Mouse (Mus musculus): ENCODE results near the gene Slc26a6.
A peak's percentile ranks its signal among the peaks of the same experiment; 100 is the strongest.

Slc26a6 gene

DNA sequence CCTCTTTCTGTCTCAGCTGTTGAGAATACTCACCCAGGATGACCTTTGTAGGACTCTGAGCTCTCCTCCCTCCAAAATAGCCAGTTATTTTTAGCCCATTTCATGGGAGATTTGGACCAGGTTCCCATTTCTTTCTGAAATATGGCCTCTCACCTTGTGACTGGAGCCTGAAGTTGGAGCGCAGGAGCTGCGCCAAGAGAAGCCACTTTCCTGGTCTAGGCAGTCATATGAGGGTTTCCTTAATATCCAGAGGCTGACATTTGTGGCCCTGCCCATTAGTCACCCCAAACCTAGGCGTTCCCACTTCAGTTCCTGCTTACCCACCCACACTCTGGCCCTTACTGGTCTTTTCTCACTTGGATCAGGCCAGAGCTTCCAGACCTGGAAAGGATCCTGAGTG, at the start of gene Slc26a6:
Gene Slc26a6, plus strand, starts transcription at position 308 of the 400 bp plus-strand sequence.
- peak; percentile 29 for DNase-seq (ENCODE audit: low spot score)

DNA sequence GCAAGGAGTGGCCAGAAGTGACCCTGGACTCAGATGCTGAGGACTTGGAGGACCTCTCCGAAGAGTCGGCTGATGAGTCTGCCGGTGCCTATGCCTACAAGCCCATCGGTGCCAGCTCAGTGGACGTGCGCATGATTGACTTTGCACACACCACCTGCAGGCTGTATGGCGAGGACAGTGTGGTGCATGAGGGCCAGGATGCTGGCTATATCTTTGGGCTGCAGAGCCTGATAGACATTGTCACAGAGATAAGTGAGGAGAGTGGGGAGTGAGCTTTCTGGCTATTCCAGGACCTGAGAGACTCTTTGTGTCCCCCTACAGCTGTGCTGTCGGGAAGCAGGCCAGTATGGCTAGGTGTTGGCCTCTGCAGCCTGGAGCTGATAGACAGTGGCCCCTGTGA, 47.3 kb upstream of the Slc26a6 start:
- DNase-seq (ENCODE audit: low spot score), result no peak

DNA sequence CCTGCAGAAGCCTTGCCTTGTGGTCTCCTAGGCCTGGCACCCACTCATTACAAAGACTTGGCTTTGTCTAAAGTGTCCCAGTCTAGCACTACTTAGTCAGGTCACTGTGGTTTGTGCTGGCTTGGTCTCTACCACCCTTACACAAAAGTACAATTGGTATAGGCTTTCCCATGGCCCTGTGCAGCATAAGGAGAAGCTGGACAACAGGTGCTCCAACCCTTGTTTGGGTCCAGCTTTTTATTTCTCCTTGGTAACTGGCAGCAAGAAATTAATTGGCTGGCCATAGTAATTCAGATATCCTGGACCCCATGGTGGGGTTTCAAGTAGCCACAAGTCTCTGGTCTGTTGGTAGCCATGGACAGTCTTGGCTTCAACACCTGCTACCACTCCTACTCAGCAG, 46.7 kb upstream of the Slc26a6 start:
- DNase-seq (ENCODE audit: low spot score), result no peak

DNA sequence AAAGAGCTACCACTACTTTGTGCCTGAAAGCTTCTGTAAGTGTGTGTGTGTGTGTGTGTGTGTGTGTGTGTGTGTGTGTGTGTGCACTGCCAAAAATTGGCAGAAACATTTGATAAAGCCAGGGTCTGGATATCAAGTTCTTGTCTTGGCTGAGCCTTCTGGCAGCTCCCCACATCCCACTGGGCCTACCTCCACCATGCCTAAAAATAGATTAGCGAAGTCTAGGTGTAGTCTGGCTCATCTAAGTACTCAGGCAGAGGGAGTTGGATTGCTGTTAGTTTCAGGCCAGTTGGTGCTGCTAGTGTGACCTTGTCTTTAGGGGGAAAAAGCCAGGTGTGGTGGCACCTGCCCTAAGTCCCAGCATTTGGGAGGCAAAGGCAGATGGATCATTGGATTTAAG, 46.3 kb upstream of the Slc26a6 start:
- DNase-seq (ENCODE audit: low spot score), result no peak

DNA sequence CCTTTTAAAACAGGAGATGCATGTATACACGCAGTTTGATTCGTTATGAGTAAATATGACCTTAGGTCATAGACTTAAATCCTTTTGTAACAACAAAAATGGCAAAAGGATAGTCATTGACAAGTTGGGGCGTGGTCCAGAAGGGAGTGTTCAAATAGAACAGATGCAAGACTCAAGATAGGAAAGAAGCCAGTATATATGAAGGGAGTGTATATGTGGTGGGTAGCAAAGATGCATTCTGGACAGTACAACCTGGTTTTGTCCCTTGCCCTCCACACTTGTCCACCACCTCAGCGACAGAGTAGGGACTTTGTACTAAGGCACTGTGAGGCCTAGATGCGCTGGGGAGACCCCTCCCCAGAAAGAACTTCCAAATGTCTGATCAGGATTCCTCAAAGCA, 45.4 kb upstream of the Slc26a6 start:
- no peak for DNase-seq (ENCODE audit: low spot score)

DNA sequence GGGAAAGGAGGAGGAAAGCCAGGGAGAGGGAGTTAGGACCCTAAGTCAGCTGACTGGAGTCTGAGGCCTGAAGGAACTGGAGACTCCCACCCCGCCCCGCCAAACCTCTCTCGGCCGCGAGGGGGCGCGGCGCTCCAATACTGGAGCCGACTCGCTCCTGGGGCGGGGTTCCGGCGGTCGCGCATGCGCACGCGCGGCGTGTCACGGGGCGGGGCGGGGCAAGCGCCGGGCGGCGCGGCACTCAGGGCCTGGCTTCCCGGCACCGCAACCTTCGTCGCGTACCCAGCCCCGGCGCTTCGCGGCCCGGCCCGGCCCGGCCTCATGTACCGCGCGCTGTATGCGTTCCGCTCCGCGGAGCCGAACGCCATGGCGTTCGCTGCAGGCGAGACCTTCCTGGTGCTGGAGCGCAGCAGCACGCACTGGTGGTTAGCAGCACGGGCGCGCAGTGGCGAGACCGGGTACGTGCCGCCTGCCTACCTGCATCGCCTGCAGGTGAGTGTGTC, 44.9 kb upstream of the Slc26a6 start, which contains the start of gene Nckipsd:
Gene Nckipsd, plus strand, starts transcription at position 206 of the 503 bp plus-strand sequence.
- peak; percentile 93 for DNase-seq (ENCODE audit: low spot score)

DNA sequence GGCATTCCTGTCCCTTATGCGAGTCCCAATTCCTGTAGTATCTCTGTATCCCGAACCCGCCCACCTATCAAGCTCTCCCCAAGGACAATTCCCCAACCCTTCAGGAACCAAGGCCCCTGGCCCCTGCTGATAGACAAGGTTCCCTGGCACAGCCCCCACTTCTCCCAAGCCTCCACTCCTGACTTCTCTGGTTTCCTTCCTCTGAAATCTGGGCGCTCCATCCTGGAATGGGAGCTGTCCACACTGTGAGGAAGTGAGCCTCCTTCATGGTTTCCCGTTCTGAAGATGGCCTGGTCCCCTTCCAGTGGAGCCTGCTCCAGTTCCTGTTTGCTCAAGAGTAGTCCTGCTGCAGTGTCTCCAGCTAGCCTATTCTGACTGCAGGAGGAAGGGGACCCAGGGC, 43.9 kb upstream of the Slc26a6 start:
- peak; percentile 26 for DNase-seq (ENCODE audit: low spot score)

DNA sequence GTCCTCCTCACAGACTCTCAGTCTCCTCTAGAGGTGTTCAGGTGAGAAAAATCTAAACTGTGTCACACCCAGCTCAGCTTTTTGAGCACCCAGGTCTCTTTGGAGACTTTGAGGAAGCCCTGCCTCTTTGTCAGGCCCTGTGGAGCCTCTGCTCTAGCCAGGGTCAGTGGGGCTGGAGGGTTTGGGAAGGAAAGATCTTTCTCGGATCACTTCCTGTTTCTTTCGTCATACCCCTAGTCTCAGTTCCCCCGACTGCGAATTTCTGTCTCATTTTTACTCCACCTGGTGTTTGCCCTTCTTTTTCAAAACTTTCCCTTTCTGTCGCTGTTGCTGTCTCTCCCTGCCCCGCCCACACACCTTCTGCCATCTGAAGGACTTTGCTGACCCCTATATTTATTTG, 43.4 kb upstream of the Slc26a6 start:
- no peak for DNase-seq (ENCODE audit: low spot score)

DNA sequence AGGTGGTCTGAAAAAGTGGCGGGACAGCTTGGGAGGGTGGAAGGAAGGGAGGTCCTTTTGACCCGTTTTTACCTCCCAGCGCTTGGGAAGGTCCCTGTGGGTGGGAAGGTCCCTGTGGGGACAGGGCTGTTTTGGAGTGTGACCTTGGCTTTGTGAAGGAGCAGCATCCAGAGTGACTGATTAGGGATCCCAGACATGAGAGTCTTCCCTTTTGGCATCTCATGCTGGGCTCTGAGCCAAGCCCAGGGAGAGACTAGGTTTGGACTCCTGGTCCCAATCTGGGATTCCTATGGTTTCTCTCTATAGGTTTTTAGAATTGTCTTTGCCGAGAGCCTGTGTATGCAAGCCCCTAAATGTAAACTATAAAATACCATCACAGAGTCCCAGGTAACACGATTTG, 42.6 kb upstream of the Slc26a6 start:
- DNase-seq (ENCODE audit: low spot score), result no peak

DNA sequence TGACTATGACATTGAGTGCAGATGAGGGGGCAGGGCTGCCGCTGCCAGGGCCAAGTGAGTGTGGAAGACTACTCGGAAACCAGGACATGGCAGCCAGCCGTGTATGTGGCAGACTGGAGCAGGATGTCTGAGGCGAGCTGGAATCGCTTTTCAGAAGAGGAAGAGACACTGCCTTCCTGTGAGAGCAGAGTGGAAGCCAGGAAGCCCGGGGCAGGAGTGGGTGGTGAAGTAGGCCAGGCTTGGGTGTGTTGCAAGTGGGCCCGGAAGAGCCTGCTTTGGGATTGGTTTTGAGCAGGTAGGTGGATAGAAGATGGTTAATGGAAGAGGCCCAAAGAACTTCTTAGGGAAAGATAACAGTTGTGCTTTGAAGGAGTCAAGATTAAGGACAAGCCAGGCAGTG, 37.5 kb upstream of the Slc26a6 start:
- DNase-seq (ENCODE audit: low spot score), result no peak

DNA sequence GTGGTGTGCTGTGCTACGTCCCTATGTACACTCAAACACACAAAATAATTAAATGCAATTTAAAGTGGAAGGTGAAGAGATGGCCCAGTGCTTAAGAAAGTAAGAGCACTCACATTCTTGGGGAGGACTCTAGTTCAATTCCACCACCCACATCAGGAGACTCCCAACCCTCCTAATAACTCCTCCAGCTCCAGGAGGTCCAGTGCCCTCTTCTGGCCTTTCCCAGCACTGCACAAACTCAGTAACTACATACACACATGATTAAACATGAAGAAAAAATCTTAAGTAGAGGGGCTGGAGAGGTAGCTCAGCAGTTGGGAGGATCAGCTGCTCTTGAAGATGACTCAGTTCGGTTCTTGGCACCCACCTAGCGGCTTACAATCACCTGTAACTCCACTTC, 33.6 kb upstream of the Slc26a6 start:
- DNase-seq (ENCODE audit: low spot score), result peak; percentile 49

DNA sequence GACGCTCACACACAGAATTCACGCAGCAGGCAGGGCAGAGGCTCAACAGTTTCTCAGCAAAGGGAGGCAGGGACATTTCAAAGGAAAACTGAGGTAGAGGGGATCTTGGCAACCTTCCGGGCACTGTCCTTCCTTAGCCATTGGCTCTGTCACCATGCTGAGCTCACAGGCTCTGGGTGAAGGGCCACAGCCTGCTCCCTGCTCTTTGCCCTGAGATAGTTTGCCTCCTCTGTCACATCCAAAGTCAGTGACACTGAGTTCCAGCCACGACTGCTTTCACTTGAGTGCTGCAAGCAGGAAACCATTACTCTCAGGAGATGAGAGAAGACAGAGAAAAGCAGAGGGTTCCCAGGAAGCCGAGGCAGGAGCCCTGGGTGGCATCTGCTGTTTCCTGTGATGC, 33.0 kb upstream of the Slc26a6 start:
- no peak for DNase-seq (ENCODE audit: low spot score)

DNA sequence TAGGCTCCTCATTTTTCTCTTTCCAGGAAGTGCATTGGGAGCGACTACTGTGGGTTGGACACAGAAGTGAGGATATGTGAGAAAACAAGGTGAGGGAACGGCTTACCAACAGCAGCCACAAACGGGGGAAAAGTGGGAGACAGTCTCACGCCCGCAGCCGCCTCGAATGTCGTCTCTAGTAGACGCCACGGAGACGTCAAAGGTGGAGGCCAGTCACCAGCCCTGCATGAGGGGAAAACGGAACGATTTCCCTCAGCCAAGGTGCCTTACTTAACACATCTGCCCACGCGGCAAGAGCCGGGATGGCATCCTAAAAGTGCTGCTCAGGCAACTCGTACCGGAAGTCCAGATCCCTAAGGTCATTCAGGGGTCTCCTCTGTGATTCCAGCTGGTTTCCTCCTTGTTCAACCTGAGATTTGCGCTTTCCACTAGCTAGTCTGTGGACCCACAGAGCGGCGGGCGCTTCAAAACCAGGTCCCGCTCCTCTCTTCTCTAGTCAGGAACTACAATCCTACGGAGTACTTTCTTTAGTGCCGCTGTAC, 28.9 kb upstream of the Slc26a6 start:
- no peak for DNase-seq (ENCODE audit: low spot score)

DNA sequence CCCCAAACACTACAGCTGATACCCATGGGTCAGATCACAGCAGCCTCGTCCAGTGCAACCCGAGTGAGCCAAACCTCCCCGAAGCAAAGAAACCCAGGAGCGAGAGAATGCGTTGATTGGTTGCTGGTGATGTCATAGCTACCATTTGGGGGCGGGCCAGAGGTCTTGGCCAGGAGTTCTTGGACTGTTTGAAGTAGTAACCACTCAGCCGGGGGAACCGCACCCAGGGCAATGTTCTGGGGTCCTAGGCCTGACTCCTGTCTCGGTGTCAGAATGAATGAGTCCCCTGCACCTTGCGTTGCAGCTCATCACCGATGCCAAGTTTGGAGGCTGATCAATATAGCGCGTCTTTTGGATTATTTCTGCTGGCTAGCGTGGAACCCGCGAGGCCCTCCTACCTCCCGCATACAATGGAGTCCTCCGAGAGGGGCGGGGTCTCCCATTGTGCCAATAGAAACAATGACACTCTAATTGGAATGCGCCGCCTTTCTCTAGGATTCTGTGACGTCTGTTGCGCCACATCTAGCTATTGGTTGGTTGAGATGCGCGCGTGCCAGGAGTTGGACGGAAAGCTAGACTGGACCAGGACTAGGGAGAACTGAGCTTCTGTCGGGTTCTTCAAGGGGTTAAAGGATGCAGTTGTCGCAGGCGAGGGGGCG, 28.2 kb upstream of the Slc26a6 start:
- no peak for DNase-seq (ENCODE audit: low spot score)

DNA sequence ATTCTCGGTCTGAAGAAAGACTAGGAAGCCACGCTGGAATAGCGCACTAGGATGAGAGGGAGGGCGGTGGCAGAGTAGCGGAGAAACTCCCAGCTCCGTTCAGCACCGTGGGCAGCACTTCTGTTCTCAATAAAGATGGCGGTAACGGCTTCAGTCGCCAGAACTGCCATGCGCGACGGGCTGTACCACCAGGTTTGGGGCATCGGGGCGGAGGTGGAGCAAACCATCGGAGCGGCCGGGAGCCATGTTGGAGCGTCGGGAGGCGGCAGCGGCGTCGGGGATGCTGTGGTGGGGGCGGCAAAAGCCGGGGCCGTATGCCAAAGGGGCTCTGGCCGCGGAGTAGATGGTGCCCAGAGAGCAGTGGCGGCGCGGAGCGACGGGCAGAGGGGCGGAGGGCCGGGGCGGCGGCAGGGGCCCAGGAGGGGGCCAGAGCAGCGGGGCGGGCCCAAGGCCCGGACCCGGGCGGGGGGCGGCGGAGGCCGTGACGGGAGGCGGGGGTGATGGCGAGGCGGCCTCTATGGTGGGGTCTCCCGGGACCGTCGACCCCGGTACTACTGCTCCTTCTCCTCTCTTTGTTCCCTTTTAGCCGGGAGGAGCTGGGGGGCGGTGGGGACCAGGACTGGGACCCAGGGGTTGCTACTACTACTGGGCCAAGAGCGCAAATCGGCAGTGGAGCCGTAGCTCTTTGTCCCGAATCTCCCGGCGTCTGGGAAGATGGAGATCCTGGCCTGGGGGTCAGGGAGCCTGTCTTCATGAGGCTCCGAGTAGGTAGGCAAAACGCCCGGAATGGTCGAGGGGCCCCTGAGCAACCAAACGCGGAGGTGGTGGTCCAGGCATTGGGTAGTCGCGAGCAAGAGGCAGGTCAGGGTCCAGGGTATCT, 27.0 kb upstream of the Slc26a6 start, which contains the start of gene Celsr3:
Gene Celsr3, plus strand, starts transcription at position 501 of the 880 bp plus-strand sequence.
- DNase-seq (ENCODE audit: low spot score), result no peak

DNA sequence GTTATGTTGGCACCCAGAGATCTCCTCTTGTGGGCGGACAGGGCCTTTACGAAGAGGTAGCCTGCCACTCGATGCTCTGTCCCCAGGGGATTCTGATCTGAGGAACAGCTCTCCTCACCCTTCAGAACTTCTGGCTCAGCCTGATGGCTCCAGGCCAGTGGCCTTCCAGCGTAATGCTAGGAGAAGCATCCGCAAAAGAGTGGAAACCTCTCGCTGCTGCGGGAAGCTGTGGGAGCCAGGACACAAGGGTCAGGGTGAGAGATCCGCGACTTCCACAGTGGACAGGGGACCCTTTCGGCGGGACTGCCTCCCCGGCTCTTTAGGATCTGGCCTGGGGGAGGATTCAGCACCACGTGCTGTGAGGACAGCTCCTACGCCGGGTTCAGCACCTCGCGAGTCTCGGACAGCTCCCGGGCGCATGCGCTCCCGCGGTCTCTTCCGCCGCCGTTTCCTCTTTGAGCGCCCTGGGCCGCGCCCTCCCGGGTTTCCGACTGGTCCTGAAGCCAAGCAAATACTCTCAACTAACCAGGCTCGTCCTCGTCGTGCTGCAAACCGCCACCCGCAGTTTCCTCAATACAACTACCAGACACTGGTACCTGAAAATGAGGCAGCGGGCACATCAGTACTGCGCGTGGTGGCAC, 26.3 kb upstream of the Slc26a6 start:
- peak; percentile 68 for DNase-seq (ENCODE audit: low spot score)

DNA sequence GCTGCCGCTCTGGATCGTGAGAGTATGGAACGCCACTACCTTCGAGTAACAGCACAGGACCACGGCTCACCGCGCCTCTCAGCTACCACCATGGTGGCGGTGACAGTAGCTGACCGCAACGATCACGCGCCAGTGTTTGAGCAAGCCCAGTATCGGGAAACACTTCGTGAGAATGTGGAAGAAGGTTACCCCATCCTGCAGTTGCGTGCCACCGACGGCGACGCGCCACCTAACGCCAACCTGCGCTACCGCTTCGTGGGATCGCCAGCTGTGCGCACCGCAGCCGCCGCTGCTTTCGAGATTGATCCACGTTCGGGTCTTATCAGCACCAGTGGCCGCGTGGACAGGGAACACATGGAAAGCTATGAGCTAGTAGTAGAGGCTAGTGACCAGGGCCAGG, 25.6 kb upstream of the Slc26a6 start:
- DNase-seq (ENCODE audit: low spot score), result no peak

DNA sequence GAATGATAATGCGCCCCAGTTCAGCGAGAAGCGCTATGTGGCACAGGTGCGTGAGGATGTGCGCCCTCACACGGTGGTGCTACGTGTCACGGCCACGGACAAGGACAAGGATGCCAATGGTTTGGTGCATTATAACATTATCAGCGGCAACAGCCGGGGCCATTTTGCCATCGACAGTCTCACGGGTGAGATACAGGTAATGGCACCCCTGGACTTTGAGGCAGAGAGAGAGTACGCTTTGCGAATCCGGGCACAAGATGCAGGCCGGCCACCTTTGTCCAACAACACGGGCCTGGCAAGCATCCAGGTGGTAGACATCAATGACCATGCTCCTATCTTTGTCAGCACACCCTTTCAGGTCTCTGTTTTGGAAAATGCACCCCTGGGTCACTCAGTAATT, 25.2 kb upstream of the Slc26a6 start:
- DNase-seq (ENCODE audit: low spot score), result no peak

DNA sequence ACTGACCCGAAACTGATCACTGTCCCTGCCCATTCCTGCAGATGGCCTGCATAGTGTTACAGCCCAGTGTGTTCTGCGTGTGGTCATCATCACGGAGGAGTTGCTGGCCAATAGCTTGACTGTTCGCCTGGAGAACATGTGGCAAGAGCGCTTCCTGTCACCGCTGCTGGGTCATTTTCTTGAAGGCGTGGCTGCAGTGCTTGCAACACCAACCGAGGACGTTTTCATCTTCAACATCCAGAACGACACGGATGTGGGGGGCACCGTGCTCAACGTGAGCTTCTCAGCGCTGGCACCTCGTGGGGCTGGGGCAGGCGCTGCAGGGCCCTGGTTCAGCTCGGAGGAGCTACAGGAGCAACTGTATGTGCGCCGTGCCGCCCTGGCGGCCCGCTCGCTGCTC, 21.4 kb upstream of the Slc26a6 start:
- DNase-seq (ENCODE audit: low spot score), result peak; percentile 27

DNA sequence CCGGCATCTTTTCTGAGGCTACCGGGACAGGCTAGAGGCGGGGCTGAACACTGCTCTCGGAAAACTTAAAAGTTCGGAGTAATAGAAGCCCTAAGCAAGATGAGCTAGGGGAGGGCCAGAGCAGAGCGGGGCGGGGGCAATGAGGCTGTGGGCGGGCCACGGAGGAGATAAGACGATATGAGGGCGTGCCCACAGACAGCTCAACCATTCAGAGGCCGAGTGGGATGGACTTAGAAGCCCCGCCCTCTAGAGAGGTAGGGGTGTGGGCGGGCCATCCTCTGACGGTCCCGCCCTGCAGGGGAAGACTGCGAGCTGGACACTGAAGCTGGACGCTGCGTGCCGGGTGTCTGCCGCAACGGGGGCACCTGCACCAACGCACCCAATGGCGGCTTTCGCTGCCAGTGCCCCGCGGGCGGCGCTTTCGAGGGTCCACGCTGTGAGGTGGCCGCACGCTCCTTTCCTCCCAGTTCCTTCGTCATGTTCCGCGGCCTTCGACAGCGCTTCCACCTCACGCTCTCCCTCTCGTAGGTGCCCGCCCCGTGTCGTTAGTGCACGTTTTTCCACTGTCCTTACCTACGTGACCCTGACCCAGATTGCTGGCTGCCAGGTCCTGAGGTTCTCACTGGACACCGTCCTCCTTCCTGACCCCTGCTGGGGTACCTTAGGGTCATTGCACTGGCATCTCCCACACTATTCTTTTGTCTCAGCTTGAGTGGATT, 20.5 kb upstream of the Slc26a6 start:
- DNase-seq (ENCODE audit: low spot score), result peak; percentile 94

DNA sequence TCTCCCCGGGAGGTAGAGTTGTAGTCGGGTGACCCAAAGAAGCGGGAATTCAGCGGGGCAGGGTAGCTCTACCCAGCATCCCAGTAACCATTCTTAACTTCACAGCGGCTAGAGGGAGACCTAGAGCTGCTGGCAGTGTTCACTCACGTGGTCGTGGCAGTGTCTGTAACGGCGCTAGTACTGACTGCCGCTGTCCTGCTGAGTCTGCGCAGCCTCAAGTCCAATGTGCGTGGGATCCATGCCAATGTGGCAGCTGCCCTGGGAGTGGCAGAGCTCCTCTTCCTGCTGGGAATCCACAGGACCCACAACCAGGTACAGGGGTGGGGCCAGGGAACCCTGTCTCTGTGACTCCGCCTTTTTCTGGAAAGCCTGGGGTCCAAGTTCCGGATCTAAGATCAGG, 10.1 kb upstream of the Slc26a6 start:
- peak; percentile 34 for DNase-seq (ENCODE audit: low spot score)

DNA sequence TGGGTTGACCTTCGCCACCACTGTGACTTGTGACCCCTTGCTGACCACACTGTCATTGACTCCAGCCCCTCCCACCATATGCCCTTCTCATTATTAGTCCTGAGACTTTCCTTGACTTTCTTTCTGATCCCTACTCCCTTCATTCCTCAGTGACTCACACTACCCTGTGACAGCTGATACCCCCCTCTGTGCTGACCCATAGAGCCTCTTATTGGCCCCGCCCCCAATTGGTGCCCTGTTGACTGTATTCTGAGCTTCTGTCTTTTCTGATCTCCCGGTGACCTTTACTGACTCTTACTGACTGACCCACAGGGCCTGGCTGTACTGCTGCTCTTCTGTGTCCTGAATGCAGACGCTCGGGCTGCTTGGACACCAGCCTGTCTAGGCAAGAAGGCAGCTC, 7.7 kb upstream of the Slc26a6 start:
- DNase-seq (ENCODE audit: low spot score), result no peak

All from lung, postnatal 25 days (tissue).